Mouse (Mus musculus) C2C12 (cell line): ENCODE measurements around the gene Lamb2. TPM values are rescaled to one million over a fixed set of nuclear protein-coding genes. Genes with fewer than 3 reads are reported as not detected.
A peak's percentile ranks its signal among the peaks of the same experiment; 100 is the strongest.

Experiments
- H3K27me3 ChIP-seq: one replicate; pipeline ENCODE4 v1.6.1; 2011; ENCODE audit not compliant: control insufficient read depth, insufficient read depth, insufficient read length
- H3K36me3 ChIP-seq: one replicate; pipeline ENCODE4 v1.6.1; 2011; ENCODE audit not compliant: control insufficient read depth, insufficient read depth
- H3K4me3 ChIP-seq: one replicate; pipeline ENCODE4 v1.5.1; 2011; ENCODE audit warnings: mild to moderate bottlenecking, control low read depth; ENCODE audit not compliant: poor library complexity, insufficient read depth, severe bottlenecking
- H3K79me2 ChIP-seq: one replicate; pipeline ENCODE4 v1.6.1; 2011; ENCODE audit not compliant: control insufficient read depth, insufficient read depth
- H3K79me3 ChIP-seq: one replicate; pipeline ENCODE4 v1.6.1; 2011; ENCODE audit warnings: low read depth, control low read depth
- H3ac ChIP-seq: one replicate; pipeline ENCODE3; 2011; ENCODE audit warnings: low read depth; ENCODE audit not compliant: control insufficient read depth, insufficient read length
- CEBPB ChIP-seq: IDR thresholded peaks from one replicate; pipeline ENCODE4 v1.6.1; 2011; ENCODE audit warnings: low read depth, mild to moderate bottlenecking, control low read depth, moderate library complexity
- CTCF ChIP-seq: IDR thresholded peaks from one replicate; pipeline ENCODE4 v1.5.1; 2011; ENCODE audit not compliant: control insufficient read depth, insufficient read depth, insufficient read length
- FOSL1 ChIP-seq: IDR thresholded peaks from one replicate; pipeline ENCODE4 v1.8.0; 2011; ENCODE audit warnings: mild to moderate bottlenecking, low read length; ENCODE audit not compliant: poor library complexity, insufficient read depth, severe bottlenecking
- MAX ChIP-seq: IDR thresholded peaks from one replicate; pipeline ENCODE4 v1.6.1; 2011; ENCODE audit warnings: mild to moderate bottlenecking, control low read depth
- MYOD1 ChIP-seq: IDR thresholded peaks from one replicate; pipeline ENCODE4 v1.6.1; 2011; ENCODE audit warnings: low read depth; ENCODE audit not compliant: control insufficient read depth, insufficient read length
- MYOG ChIP-seq: IDR thresholded peaks from one replicate; pipeline ENCODE4 v1.6.1; 2011; ENCODE audit not compliant: control insufficient read depth, insufficient read length; ENCODE audit errors: extremely low read depth
- USF1 ChIP-seq: IDR thresholded peaks from one replicate; pipeline ENCODE4 v1.6.1; 2011; ENCODE audit warnings: low read depth, mild to moderate bottlenecking, control low read depth, moderate library complexity
- polyA plus RNA-seq: library from polyadenylated mRNA; unstranded; fragments of >200 nt; fragmentation: generic; extraction: Trizol; gene quantifications from one replicate; pipeline ENCODE4 v1.2.1, GENCODE M21; 2012; ENCODE audit warnings: missing spikeins

Gene Lamb2
- polyA plus RNA-seq, 1 experiment: 36.3 TPM

GRCm38 (mm10) chr9:108474528-108474927 lies 5.0 kb upstream of the Lamb2 start:
- no peak overlapping the region for H3ac ChIP-seq
- no peaks in the 10 kb centered on the region for H3K36me3 ChIP-seq
- H3K27me3 ChIP-seq: no peaks in the 10 kb centered on the region
- H3K79me2 ChIP-seq: no peaks in the 10 kb centered on the region
- no peaks in the 10 kb centered on the region for H3K79me3 ChIP-seq
- TF ChIP-seq MYOD1 (no peak), MYOG (no peak), FOSL1 (no peak), CEBPB (no peak), CTCF (no peak), USF1 (no peak), MAX (no peak)
- no peak overlapping the region for H3K4me3 ChIP-seq

GRCm38 (mm10) chr9:108478638-108479156 lies 839 bp upstream of the Lamb2 start:
- Histone ChIP-seq H3K79me3 (peaks cover 12% of the 10 kb centered on the region), H3K27me3 (no peaks in the 10 kb centered on the region), H3K36me3 (peaks cover 27% of the 10 kb centered on the region), H3K79me2 (peaks cover 32% of the 10 kb centered on the region), H3K4me3 (peak overlapping the region; percentile 25), H3ac (peak overlapping the region; percentile 38)
- peak; percentile 32 for TF ChIP-seq MAX
- TF ChIP-seq USF1: no peak

GRCm38 (mm10) chr9:108479241-108479640 lies 295 bp upstream of the Lamb2 start:
- TF ChIP-seq MAX (no peak), USF1 (no peak), CTCF (no peak), MYOD1 (no peak), FOSL1 (no peak), MYOG (no peak), CEBPB (no peak)

GRCm38 (mm10) chr9:108480813-108481519 lies 1.4 kb downstream of the Lamb2 start:
- peaks cover 12% of the 10 kb centered on the region for H3K79me3 ChIP-seq
- H3K27me3 ChIP-seq: no peaks in the 10 kb centered on the region
- no peak overlapping the region for H3ac ChIP-seq
- peaks cover 32% of the 10 kb centered on the region for H3K79me2 ChIP-seq
- peak overlapping the region; percentile 53 for H3K4me3 ChIP-seq
- H3K36me3 ChIP-seq: peaks cover 40% of the 10 kb centered on the region
- TF ChIP-seq MAX (no peak), USF1 (no peak), MYOG (no peak), CEBPB (no peak), MYOD1 (no peak), CTCF (no peak), FOSL1 (no peak)

More at GRCm38 (mm10) chr9:108479241-108479640, 295 bp upstream of the Lamb2 start:
- Histone ChIP-seq H3K36me3 (peaks cover 27% of the 10 kb centered on the region), H3K79me2 (peaks cover 32% of the 10 kb centered on the region), H3K27me3 (no peaks in the 10 kb centered on the region), H3ac (no peak overlapping the region), H3K79me3 (peaks cover 12% of the 10 kb centered on the region), H3K4me3 (no peak overlapping the region)

- Histone ChIP-seq H3ac (no peak overlapping the region), H3K79me3 (peaks cover 12% of the 10 kb centered on the region), H3K36me3 (peaks cover 40% of the 10 kb centered on the region), H3K79me2 (peaks cover 32% of the 10 kb centered on the region), H3K4me3 (no peak overlapping the region), H3K27me3 (no peaks in the 10 kb centered on the region)
- no peak for TF ChIP-seq CEBPB
- TF ChIP-seq MYOG: no peak
- TF ChIP-seq MYOD1: no peak
- no peak for TF ChIP-seq FOSL1
- no peak for TF ChIP-seq CTCF
- TF ChIP-seq USF1: no peak
- TF ChIP-seq MAX: no peak
Observed at GRCm38 (mm10) chr9:108481520-108482210, 2.1 kb downstream of the Lamb2 start.
